1 mouse cellular context compared by ENCODE assay signal in genomic region chr2:28596998-28597397, GRCm38 (mm10).
TF ChIP-seq lines count a peak whose summit lies in the region.

No protein-coding gene starts in this region.

TF ChIP-seq in MEL, 35 proteins besides CTCF, POLR2A, EP300 and RAD21 (continued from another document):
- TF ChIP-seq UBTF (IDR thresholded peaks at IDR 0.05; ENCODE audit: borderline replicate concordance, insufficient read depth, low read depth, low read length) = no peak
- TF ChIP-seq BHLHE40 (IDR thresholded peaks at IDR 0.05; ENCODE audit: borderline replicate concordance, low read depth, low read length) = no peak
- no peak for TF ChIP-seq MXI1 (IDR thresholded peaks at IDR 0.05; ENCODE audit: low read depth, low read length)
- no peak for TF ChIP-seq MYB (IDR thresholded peaks at IDR 0.05; ENCODE audit: low read depth, low read length)
- no peak for TF ChIP-seq NRF1 (IDR thresholded peaks at IDR 0.05; ENCODE audit: insufficient read depth, low read depth, low read length, poor library complexity, severe bottlenecking)
- TF ChIP-seq ELF1 (IDR thresholded peaks at IDR 0.05; ENCODE audit: low read depth, low read length) = no peak
- TF ChIP-seq MAX (IDR thresholded peaks at IDR 0.05; ENCODE audit: low read length) = no peak
- TF ChIP-seq NELFE (IDR thresholded peaks at IDR 0.05; ENCODE audit: low read depth, low read length) = no peak; the same call in 1 of the 2 replicates
- no peak for TF ChIP-seq MAZ (IDR thresholded peaks at IDR 0.05; ENCODE audit: low read depth, low read length)
- no peak for TF ChIP-seq ZKSCAN1 (IDR thresholded peaks at IDR 0.05; ENCODE audit: low read depth, low read length)
- TF ChIP-seq RCOR1 (IDR thresholded peaks at IDR 0.05; ENCODE audit: low read depth, low read length) = peak; percentile 11; the same call in 1 of the 2 replicates
- no peak for TF ChIP-seq MAFK (IDR thresholded peaks at IDR 0.05; ENCODE audit: borderline replicate concordance, low read depth, low read length)
- no peak for TF ChIP-seq POLR2AphosphoS2 (IDR thresholded peaks at IDR 0.05; ENCODE audit: low read length)
- TF ChIP-seq POLR2AphosphoS5 (IDR thresholded peaks at IDR 0.05; ENCODE audit: borderline replicate concordance, low read depth, low read length) = no peak
- TF ChIP-seq CHD2 (IDR thresholded peaks at IDR 0.05; ENCODE audit: low read length) = no peak
- no peak for TF ChIP-seq ZNF384 (IDR thresholded peaks at IDR 0.05; ENCODE audit: low read depth, low read length)
- no peak for TF ChIP-seq MEF2A (IDR thresholded peaks at IDR 0.05; ENCODE audit: extremely low read depth, insufficient replicate concordance, low read depth, low read length, poor library complexity, severe bottlenecking)
- no peak for TF ChIP-seq KAT2A (conservative IDR thresholded peaks at IDR 0.05; ENCODE audit: low read depth, low read length)
- TF ChIP-seq GATA1 (IDR thresholded peaks at IDR 0.05; ENCODE audit: low read depth, low read length) = no peak
- TF ChIP-seq JUND (IDR thresholded peaks at IDR 0.05; ENCODE audit: low read depth, low read length) = no peak
- no peak for TF ChIP-seq HCFC1 (IDR thresholded peaks at IDR 0.05; ENCODE audit: low read depth, low read length)
- TF ChIP-seq GABPA (IDR thresholded peaks at IDR 0.05; ENCODE audit: low read depth, low read length) = no peak
- no peak for TF ChIP-seq E2F4 (IDR thresholded peaks at IDR 0.05; ENCODE audit: borderline replicate concordance, low read depth, low read length)
- no peak for TF ChIP-seq ZMIZ1 (IDR thresholded peaks at IDR 0.05; ENCODE audit: low read depth, low read length)
- no peak for TF ChIP-seq USF1 (IDR thresholded peaks at IDR 0.05; ENCODE audit: low read depth, low read length)
- TF ChIP-seq TAL1 (IDR thresholded peaks at IDR 0.05; ENCODE audit: low read length) = no peak
- TF ChIP-seq USF2 (IDR thresholded peaks at IDR 0.05; ENCODE audit: borderline replicate concordance in 1 of 2, insufficient read depth in 1 of 2, low read depth in 1 of 2, low read length in 2 of 2) = no peak
- TF ChIP-seq MYC (IDR thresholded peaks at IDR 0.05; ENCODE audit: low read depth, low read length) = 0 out of 2 replicates have a peak, but pooled peaks have one; percentile 30
- TF ChIP-seq CHD1 (IDR thresholded peaks at IDR 0.05; ENCODE audit: low read depth, low read length) = no peak
- TF ChIP-seq TCF12 (IDR thresholded peaks at IDR 0.05; ENCODE audit: low read depth, low read length) = peak; percentile 36
- TF ChIP-seq SIN3A (IDR thresholded peaks at IDR 0.05; ENCODE audit: low read length) = no peak
- peak; percentile 47; the same call in 1 of the 2 replicates for TF ChIP-seq ZC3H11A (IDR thresholded peaks at IDR 0.05; ENCODE audit: low read depth, low read length)
- TF ChIP-seq SMC3 (IDR thresholded peaks at IDR 0.05; ENCODE audit: low read depth, low read length) = peak; percentile 68
- peak; percentile 50 for TF ChIP-seq ETS1 (IDR thresholded peaks at IDR 0.05; ENCODE audit: low read depth, low read length)
